Mouse (Mus musculus) liver, embryonic 12.5 days (tissue): ENCODE measurements around the gene Enah. TPM values are rescaled to one million over a fixed set of nuclear protein-coding genes. Genes with fewer than 3 reads are reported as not detected.

Experiments
- ATAC-seq: fragments of 200-750 bp; cut with Nextera tagmentation; 2 replicates; pipeline ENCODE4 v1.8.0; 2017; ENCODE audit warnings: moderate number of reproducible peaks, mild to moderate bottlenecking, moderate library complexity
- H3K27ac ChIP-seq: fragments of 300-500 bp; sonication (generic); 2 replicates; pipeline ENCODE4 v1.5.1; 2016; ENCODE audit warnings: mild to moderate bottlenecking
- H3K27me3 ChIP-seq: fragments of 300-500 bp; sonication (generic); replicated peaks from 2 replicates; pipeline ENCODE4 v1.6.1; 2016; ENCODE audit warnings: mild to moderate bottlenecking, moderate library complexity
- H3K36me3 ChIP-seq: fragments of 300-500 bp; sonication (generic); 2 replicates; pipeline ENCODE4 v1.6.1; 2016; ENCODE audit warnings: mild to moderate bottlenecking, moderate library complexity
- H3K4me1 ChIP-seq: fragments of 300-500 bp; sonication (generic); 2 replicates; pipeline ENCODE4 v1.6.1; 2016
- H3K4me2 ChIP-seq: fragments of 300-500 bp; sonication (generic); 2 replicates; pipeline ENCODE4 v1.6.1; 2016; ENCODE audit warnings: mild to moderate bottlenecking, moderate library complexity
- H3K4me3 ChIP-seq: fragments of 300-500 bp; sonication (generic); 2 replicates; pipeline ENCODE4 v1.5.1; 2016; ENCODE audit warnings: mild to moderate bottlenecking, moderate library complexity
- H3K9ac ChIP-seq: fragments of 300-500 bp; sonication (generic); 2 replicates; pipeline ENCODE4 v1.6.1; 2016; ENCODE audit warnings: mild to moderate bottlenecking, moderate library complexity
- H3K9me3 ChIP-seq: fragments of 300-500 bp; sonication (generic); replicated peaks from 2 replicates; pipeline ENCODE4 v1.6.1; 2016; ENCODE audit warnings: mild to moderate bottlenecking, moderate library complexity
- WGBS: fragments of 180-500 bp; shearing (Covaris S2); methylation state at CpG from one replicate; pipeline ENCODE4 v1.1.7; 2016; ENCODE audit not compliant: insufficient replicate concordance; 5-methylcytosine and 5-hydroxymethylcytosine counted together
- polyA plus RNA-seq: library from polyadenylated mRNA; unstranded; fragments of >200 nt; fragmentation: Nextera tagmentation; extraction: Ambion mirVana; gene quantifications from 2 replicates; pipeline ENCODE4 v1.2.1, GENCODE M21; 2016

The Enah gene
- polyA plus RNA-seq, 1 experiment from 2014 or later = 2.8 TPM

- WGBS = 70% methylated on average over 6 of the region's 6 CpGs
- H3K27ac ChIP-seq = no peak overlapping the region
- no peak overlapping the region for H3K9ac ChIP-seq
- H3K4me2 ChIP-seq = no peak overlapping the region
- H3K36me3 ChIP-seq = no peaks in the 10 kb centered on the region
- peaks cover 60% of the 10 kb centered on the region for H3K27me3 ChIP-seq
- no peaks in the 10 kb centered on the region for H3K4me1 ChIP-seq
- no peak overlapping the region for H3K4me3 ChIP-seq
- no peak for ATAC-seq
- no peaks in the 10 kb centered on the region for H3K9me3 ChIP-seq
Measured at GRCm38 (mm10) chr1:182021691-182022299, 2.0 kb upstream of the Enah start.

- Histone ChIP-seq H3K4me3 (peak overlapping the region; percentile 66; the same call in 1 of the 2 replicates), H3K4me1 (no peaks in the 10 kb centered on the region), H3K9me3 (no peaks in the 10 kb centered on the region), H3K4me2 (peak overlapping the region; percentile 77), H3K9ac (no peak overlapping the region), H3K36me3 (no peaks in the 10 kb centered on the region), H3K27ac (no peak overlapping the region), H3K27me3 (peaks cover 61% of the 10 kb centered on the region)
- no peak for ATAC-seq
- 31% methylated on average over 11 of the region's 11 CpGs for WGBS
Measured at GRCm38 (mm10) chr1:182020831-182021460, 1.2 kb upstream of the Enah start.

GRCm38 (mm10) chr1:182019266-182019925 lies 394 bp downstream of the Enah start:
- peak overlapping the region; percentile 65; the same call in 1 of the 2 replicates for H3K27ac ChIP-seq
- no peaks in the 10 kb centered on the region for H3K9me3 ChIP-seq
- H3K27me3 ChIP-seq = peaks cover 61% of the 10 kb centered on the region
- H3K4me1 ChIP-seq = no peaks in the 10 kb centered on the region
- peak overlapping the region; percentile 77 for H3K4me2 ChIP-seq
- WGBS = 0% methylated on average over 38 of the region's 104 CpGs
- peak overlapping the region; percentile 65 for H3K9ac ChIP-seq
- H3K36me3 ChIP-seq = no peaks in the 10 kb centered on the region
- ATAC-seq = peak; percentile 37; the same call in 1 of the 2 replicates
- peak overlapping the region; percentile 66 for H3K4me3 ChIP-seq

GRCm38 (mm10) chr1:182018397-182019265 lies 1.2 kb downstream of the Enah start:
- Histone ChIP-seq H3K27ac (0 out of 2 replicates have a peak overlapping the region, but pooled peaks have one; percentile 65), H3K36me3 (no peaks in the 10 kb centered on the region), H3K27me3 (peaks cover 59% of the 10 kb centered on the region), H3K4me3 (peak overlapping the region; percentile 66), H3K9me3 (no peaks in the 10 kb centered on the region), H3K4me1 (no peaks in the 10 kb centered on the region), H3K4me2 (peak overlapping the region; percentile 77), H3K9ac (peak overlapping the region; percentile 65)
- ATAC-seq = 0 out of 2 replicates have a peak, but pooled peaks have one; percentile 42
- 2% methylated on average over 29 of the region's 29 CpGs for WGBS

GRCm38 (mm10) chr1:182005831-182006230 lies 14.0 kb downstream of the Enah start:
- Histone ChIP-seq H3K9ac (no peak overlapping the region), H3K27ac (no peak overlapping the region), H3K9me3 (no peaks in the 10 kb centered on the region), H3K27me3 (no peaks in the 10 kb centered on the region), H3K4me1 (no peaks in the 10 kb centered on the region), H3K4me3 (no peak overlapping the region), H3K4me2 (no peak overlapping the region), H3K36me3 (no peaks in the 10 kb centered on the region)
- 23% methylated on average over 1 of the region's 1 CpGs for WGBS
- no peak for ATAC-seq

- 77% methylated on average over 4 of the region's 4 CpGs for WGBS
- Histone ChIP-seq H3K9ac (no peak overlapping the region), H3K27me3 (no peaks in the 10 kb centered on the region), H3K36me3 (no peaks in the 10 kb centered on the region), H3K4me3 (no peak overlapping the region), H3K27ac (no peak overlapping the region), H3K4me1 (no peaks in the 10 kb centered on the region), H3K4me2 (no peak overlapping the region), H3K9me3 (no peaks in the 10 kb centered on the region)
- ATAC-seq = no peak
Measured at GRCm38 (mm10) chr1:181998673-181999072, 21.1 kb downstream of the Enah start.

GRCm38 (mm10) chr1:181997791-181998190 lies 22.0 kb downstream of the Enah start:
- 75% methylated on average over 3 of the region's 3 CpGs for WGBS
- Histone ChIP-seq H3K27ac (no peak overlapping the region), H3K4me3 (no peak overlapping the region), H3K4me1 (no peaks in the 10 kb centered on the region), H3K9ac (no peak overlapping the region), H3K4me2 (no peak overlapping the region), H3K27me3 (no peaks in the 10 kb centered on the region), H3K36me3 (no peaks in the 10 kb centered on the region), H3K9me3 (no peaks in the 10 kb centered on the region)
- ATAC-seq = no peak

GRCm38 (mm10) chr1:181993597-181993996 lies 26.2 kb downstream of the Enah start:
- Histone ChIP-seq H3K4me1 (0 out of 2 replicates have a peak, but pooled peaks cover 4% of the 10 kb centered on the region), H3K27ac (no peak overlapping the region), H3K27me3 (no peaks in the 10 kb centered on the region), H3K9ac (no peak overlapping the region), H3K36me3 (no peaks in the 10 kb centered on the region), H3K4me3 (no peak overlapping the region), H3K9me3 (no peaks in the 10 kb centered on the region), H3K4me2 (no peak overlapping the region)
- 56% methylated on average over 5 of the region's 5 CpGs for WGBS
- no peak for ATAC-seq

- 65% methylated on average over 2 of the region's 2 CpGs for WGBS
- 0 out of 2 replicates have a peak, but pooled peaks cover 4% of the 10 kb centered on the region for H3K4me1 ChIP-seq
- no peaks in the 10 kb centered on the region for H3K27me3 ChIP-seq
- no peak for ATAC-seq
- no peaks in the 10 kb centered on the region for H3K9me3 ChIP-seq
- H3K9ac ChIP-seq = no peak overlapping the region
- no peak overlapping the region for H3K4me2 ChIP-seq
- no peaks in the 10 kb centered on the region for H3K36me3 ChIP-seq
- no peak overlapping the region for H3K4me3 ChIP-seq
- H3K27ac ChIP-seq = no peak overlapping the region
Measured at GRCm38 (mm10) chr1:181988367-181988766, 31.4 kb downstream of the Enah start.

- Histone ChIP-seq H3K9me3 (no peaks in the 10 kb centered on the region), H3K4me2 (no peak overlapping the region), H3K27ac (no peak overlapping the region), H3K36me3 (no peaks in the 10 kb centered on the region), H3K9ac (no peak overlapping the region), H3K4me3 (no peak overlapping the region), H3K4me1 (0 out of 2 replicates have a peak, but pooled peaks cover 4% of the 10 kb centered on the region), H3K27me3 (no peaks in the 10 kb centered on the region)
- ATAC-seq = no peak
- WGBS = 36% methylated on average over 2 of the region's 2 CpGs
Measured at GRCm38 (mm10) chr1:181987226-181987625, 32.6 kb downstream of the Enah start.

GRCm38 (mm10) chr1:181985880-181986279 lies 33.9 kb downstream of the Enah start:
- H3K4me2 ChIP-seq = no peak overlapping the region
- no peaks in the 10 kb centered on the region for H3K36me3 ChIP-seq
- H3K4me3 ChIP-seq = no peak overlapping the region
- H3K27ac ChIP-seq = no peak overlapping the region
- H3K9ac ChIP-seq = no peak overlapping the region
- WGBS = 45% methylated on average over 1 of the region's 1 CpGs
- no peaks in the 10 kb centered on the region for H3K27me3 ChIP-seq
- no peaks in the 10 kb centered on the region for H3K9me3 ChIP-seq
- no peak for ATAC-seq
- H3K4me1 ChIP-seq = 0 out of 2 replicates have a peak, but pooled peaks cover 4% of the 10 kb centered on the region
